Mouse (Mus musculus) neural tube, embryonic 10.5 days (tissue): Measurements from ENCODE around the gene B3galnt1.
A peak's percentile ranks its signal among the peaks of the same experiment; 100 is the strongest.

Experiments
- DNase-seq: peaks from one replicate; pipeline ENCODE4 v3.0.0-alpha.2; 2017; ENCODE audit warnings: low spot score; ENCODE audit errors: extremely low spot score

B3galnt1 gene

DNA sequence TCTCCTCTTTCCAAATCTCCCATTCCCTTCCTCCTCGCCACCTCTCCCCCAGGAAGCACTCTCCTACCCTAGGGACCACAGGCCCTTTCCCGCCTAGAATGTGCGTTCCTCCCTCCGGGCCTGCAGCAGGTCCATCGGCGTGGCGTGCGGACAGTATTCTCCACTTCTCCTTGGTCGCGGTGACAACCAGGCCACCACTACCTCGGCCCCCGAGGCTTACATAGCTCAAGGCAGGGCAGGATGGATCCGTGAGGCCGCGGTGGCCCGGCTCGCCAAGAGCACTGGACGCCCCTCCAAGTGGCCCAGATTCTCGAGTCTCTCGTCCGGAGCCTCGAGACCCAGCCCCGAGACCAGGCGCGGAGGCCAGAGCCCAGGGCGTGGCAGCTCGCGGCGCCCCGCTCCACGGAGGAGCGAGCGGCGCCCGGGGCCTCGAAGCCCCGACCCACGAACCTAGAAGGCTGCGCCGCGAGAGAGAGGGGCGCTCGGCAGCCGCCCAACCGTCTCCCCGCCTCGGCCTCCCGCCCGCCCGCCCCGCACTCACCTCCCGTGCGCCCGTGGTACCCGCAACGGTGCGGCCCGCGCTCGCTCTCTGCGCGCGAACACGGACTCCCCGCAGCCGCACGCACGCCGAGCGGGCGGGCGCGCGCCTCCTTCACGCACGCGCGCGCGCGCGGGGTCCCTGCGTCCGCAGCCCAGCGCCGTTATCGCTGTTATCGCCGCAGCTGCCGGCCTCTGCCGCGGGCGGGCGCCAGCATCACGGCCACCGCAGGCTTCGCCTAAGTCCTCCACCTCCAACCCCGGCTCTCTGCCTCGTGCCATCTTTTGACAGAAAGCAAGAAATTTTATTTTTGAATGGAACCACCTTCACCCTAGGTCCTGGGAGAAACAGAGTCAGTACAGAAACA lies at the start of gene B3galnt1:
TSS of gene B3galnt1 (minus strand) at position 700 of the 905 bp plus-strand sequence.
- DNase-seq, result peak; percentile 74

DNA sequence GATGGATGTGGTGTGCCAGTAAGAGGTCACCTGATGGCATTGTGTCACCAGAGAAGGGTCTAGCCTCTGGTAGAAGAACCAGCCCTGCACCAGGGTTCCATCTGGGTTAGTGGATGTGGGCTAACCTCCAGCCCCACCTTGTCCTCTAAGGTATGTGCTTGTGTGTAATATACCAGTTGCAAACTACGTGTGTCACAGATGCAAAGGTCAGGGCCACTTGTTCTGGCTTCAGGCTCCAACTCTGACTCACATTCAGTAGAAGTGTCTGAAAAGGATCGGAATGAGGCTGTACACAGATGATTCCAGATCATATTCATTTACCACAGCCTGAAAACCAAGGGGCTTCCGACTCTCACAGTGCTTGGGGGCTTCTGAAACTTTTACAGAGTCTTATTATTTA lies 35.8 kb upstream of the B3galnt1 start:
- no peak for DNase-seq

DNA sequence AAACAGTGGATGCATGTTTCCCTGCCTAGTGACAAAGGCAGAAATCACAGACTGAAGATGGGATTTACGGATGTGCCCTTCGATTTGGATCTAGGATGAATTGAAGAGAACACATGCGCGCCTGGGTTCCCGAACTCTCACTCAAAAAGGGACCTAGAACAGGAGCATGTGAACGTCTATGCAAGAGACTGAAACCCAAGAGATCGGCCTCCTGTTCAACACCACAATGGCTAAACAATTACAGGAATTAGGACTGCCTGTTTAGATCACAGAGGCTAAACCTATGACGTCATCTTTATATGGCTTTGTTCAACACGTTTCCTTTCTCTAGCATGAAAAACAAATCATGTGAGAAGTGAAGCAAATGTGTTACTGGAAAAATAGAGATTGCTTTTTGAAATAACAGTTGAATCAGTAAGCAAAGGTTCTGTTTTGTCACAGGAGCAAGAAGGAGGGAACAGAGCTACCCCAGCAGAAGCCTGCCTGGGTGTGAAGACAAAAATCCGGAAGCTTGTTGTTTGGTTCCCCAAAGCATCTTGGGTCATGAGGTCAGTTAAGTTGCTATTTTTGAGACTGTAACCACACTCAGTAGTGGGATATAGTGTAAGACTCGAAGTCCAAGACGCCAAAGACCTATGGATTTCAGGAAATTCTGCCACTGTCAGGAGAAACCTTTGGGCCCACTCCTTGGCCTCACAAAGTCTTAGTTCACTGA lies 35.1 kb upstream of the B3galnt1 start:
- no peak for DNase-seq

DNA sequence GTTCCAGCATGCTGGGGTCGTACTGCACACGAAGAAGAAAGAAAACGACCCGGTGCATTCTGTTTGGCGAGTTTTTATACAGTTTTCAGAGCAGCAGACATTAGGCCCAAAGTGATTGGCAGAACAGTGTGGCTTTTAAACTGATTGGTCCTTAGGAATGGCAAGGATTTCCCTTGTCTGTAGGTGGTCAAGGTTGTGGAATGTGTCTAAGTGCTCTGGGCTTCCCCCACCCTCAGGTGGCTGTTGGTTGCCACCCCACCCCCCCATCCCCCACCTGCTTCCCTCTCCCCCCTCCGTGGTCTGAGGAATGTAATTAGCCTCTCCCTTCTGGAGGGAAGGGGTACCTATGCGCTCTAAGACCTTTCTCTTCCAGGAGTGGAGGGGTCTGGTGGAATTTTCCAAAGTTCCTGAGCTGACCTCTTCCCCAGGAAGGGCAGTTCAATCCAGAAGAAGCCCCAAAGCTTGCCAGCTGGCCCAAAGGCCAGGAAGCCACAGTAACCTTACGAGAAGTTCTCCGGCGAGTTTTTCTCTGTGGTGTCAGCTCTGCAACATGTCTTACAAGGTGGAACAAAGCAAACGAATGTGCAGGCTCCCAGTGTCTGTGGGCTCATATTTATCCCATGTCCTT lies 28.3 kb upstream of the B3galnt1 start:
- DNase-seq, result no peak

DNA sequence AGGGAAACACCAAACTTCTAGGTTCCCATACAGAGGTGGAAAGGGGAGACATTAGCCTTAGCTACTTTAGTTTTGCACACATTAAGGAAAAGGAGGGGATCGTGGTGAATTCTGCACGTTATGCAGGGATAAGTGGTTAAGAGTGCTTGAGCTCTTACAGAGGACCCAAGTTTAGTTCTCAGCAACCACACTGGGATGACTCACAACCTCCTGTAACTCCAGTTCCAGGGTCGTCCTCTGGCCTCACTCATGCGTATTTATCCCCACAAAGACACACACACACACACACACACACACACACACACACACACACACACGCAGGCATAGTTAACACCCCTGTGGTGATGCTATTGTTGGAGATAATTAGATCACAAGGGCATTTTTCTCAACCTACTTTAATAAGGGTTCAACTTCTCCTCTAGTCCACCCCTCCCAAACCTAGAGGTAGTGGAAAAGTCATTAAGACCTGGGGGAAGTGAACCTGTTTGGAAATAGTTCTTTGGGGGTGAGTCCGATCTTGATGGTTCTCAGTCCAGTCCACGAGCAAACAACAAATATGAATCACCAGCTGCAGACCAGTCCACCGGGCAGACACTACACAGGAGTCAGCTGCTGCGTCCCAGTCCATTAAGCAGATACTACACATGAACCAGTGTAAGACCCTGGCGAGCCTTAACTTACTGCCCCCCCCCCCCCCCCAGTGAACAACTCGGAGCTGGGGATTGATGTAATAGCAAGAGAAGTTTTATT lies 27.6 kb upstream of the B3galnt1 start:
- no peak for DNase-seq

DNA sequence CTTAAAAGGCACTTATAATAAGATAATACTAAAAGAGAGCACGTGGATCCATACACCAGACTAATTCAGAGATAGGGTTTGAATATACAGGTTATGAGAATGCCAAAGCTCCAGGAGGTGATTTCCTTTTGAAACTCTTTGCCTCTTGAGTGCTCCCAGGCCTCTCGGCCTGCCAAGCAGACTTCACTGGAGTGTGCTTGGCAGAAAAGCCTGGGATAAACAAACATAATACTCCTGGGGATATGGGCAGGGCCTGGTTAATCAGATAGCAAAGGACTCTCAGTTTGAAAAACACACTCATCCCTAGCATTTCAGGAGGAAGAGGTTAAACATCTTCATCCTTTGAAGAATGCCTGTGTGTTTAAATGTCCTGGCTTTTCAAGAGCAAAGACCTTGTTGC lies 25.4 kb upstream of the B3galnt1 start:
- DNase-seq, result no peak

DNA sequence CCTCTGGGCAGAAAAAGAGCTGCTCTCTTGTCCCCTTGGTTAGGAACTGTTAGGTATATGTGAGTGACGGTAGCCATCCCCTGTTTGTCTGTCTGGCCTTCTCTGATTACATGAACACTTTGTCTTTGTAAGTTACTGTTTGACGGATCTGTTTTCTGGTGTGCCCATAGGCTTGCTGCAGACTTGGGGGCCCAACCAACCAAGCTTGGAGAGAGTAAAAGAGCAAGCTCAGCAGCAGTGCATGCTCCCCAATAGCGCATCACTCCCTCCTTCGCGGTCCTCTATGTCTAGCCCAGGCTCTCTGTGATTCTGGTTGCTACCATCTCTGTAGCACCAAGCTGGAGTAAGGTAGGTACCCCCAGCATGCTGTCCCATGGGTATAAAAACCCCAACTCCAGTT lies 9.1 kb upstream of the B3galnt1 start:
- DNase-seq, result no peak

DNA sequence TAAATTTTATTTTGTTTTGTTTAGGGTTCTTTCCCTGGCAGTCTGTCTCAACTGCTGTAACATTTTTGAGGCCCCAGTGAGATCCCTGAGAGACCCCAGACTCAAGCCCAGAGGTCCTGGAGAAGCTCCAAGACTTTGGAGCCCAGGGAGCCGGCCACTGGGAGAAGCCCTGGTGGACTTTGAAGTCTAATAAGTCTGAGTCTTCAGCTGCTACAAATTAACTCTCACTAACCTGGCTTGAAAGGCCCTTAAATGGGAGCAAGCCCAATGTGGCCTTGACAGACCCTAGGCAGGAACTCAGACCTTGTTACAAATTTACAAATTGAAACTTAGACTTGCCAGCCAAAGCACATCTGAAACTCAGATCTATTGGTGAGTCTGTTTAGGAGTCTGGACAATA lies 8.7 kb upstream of the B3galnt1 start:
- DNase-seq, result no peak

DNA sequence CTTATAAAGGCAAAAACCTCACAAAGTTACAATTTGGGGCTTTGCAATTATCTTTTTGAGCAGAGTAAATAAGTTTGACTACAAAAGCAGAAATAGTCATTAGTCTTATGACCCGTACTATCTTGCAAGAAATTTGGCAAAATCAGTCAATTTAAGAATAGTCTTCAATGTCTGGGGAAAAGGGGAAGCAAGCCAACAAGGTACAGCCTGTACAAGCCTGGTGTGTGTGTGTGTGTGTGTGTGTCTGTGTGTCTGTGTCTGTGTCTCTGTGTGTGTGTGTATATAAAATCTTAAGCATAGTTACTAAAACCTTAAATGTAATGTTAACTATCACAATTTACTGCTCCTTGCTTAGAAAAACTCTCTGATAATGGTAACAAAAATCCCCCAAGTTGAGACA lies 8.2 kb upstream of the B3galnt1 start:
- no peak for DNase-seq

DNA sequence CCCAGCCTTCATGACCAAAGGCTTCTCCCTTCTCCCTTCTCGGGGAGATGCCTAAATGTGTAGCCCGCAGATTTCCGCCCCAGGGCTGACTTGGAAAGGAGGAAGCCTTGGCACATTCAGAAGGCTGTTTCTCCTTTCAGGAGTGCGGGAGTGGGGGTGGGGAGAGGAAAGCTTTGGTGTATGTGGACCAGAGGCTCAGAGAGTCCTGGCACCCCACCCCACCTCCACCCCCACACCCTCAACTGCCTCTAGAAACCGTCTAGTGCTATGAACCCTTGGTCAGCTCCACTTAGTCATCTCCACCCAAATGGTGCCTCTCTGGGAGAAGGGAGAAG lies 373 bp upstream of the B3galnt1 start:
- no peak for DNase-seq

DNA sequence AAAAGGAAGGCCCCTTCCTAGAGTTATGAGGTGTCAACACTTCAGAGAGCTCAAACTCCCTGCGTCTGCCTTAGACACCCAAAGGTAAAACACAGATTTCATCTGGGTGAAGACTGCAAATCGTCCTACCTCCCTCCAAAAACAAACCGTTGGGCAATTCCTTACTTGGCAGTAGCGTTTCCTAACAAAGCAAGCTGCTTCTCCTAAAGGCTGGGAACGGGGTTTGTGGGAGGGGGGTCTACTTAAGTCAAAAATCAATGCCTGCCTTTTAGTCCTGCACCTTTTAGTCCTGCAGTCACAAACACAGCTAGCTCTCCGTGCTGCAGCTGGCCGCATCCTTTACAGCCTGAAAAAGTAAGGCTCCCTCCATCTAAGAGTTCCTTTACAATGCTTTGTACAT lies 944 bp downstream of the B3galnt1 start:
- no peak for DNase-seq

DNA sequence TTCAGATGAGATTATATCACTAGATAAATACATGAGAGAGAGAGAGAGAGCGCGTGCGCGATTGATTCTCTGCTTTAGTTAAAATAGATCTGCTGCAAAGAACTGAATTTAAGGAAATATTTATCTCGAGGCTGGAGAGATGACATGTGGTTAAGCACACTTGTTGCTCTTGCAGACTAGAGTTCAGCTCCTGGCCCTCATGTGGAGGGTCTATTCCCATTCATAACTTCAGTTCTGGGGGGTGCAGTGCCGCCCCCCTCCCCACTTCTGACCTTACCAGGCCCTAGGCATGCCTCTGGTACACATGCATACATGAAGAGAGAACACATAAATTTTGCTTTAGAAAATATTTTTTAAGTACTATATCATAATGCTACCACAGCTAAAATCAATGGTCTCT lies 1.5 kb downstream of the B3galnt1 start:
- DNase-seq, result no peak

DNA sequence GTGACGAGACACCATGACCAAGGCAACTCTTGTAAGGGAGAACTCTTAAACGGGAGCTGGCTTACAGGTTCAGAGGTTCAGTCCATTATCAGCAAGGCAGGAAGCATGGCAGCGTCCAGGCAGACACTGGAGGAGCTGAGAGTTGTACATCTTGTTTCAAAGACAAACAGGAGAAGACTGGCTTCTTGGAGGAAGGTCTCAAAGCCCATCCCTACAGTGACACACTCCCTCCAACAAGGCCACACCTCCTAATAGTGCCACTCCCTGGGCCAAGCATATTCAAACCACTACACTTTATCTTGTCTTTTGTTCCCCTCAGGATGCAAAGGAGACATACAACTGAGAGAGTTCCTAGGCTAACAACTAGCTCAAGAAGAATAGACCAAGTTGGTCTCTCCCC lies 2.6 kb downstream of the B3galnt1 start:
- no peak for DNase-seq

DNA sequence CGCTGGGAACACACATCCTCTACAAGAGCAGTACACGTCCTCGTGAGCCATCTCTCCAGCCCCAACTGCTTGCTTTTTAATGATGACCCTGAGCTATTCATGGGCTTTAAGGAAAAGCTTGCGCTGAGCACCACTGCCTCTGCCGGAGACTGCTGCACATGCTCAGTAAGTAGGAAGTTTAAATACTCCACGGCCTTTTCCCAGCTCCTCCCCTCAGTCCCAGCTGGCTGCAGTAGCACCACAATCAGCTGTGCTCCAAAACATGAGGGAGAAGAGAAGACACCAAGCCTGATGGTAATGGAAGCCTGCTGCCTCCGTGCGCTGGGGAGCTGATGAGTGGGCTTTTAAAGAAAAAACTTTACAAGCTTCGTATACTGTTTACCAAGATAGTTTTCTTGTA lies 4.7 kb downstream of the B3galnt1 start:
- no peak for DNase-seq

DNA sequence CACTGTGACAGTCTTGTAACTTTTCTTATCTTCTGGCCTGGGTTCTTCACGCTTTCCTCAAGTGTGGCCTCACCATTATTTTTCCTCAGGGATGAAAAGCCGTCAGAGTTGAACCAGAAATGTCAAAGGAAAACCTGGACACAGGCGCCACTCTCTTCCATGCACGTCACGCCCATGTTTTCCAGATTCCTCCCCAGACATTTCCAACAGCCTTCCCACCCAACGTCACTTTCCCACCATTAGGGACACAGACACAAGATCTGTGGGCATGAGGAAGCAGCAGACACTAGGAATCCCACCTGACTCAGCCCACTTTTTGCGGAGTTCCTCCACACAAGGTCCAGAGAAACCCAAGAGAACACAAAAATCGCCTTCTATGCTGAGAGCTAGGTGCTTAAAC lies 5.3 kb downstream of the B3galnt1 start:
- DNase-seq, result no peak

DNA sequence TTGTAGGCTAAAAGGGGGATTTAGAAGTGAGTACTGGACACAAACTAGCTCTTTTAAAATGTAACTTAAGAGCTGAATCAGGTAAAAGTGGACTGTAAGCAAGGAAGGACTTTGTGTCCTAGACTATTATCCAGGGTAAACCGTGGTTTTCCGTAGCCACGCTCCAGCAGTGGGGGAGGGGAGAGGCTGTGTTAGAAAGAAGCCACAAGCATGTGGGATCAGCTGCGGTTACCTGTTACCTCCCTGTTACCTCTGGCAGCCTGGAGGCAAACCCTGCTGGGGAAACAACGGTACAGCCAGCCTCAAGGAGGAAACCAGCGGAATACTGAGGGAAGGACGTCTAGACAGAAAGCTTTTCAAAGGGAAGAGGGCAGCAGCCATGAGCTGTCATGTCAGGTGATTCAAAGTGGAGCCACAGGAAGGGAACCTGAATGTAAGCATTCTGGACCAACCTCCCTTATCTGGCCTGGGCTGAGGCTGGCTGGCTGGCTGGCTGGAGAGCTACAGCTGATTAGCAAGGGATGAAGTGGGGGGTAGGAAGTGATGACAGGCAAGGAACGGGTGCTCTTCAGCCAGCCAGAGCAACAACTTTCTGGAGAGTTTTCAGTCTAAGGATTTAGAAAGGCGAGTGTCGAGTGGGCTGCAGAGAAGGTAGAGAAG lies 10.5 kb downstream of the B3galnt1 start:
- no peak for DNase-seq

DNA sequence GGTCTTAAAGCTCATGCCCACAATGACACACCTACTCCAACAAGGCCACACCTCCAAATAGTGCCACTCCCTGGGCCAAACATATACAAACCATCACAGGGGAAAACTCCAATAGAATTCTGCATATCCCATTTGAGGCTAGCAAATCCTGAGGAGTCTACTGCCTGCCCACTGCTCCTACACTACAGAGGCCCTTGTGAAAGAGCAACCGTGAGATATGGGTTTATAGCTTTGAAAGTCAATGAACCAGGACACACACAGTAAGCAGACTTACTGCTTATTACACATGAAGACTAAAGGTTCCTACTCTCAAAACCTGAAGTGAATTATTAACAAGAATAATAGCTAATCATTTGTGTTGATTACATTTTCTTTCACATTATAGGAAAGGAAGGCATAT lies 15.0 kb downstream of the B3galnt1 start:
- no peak for DNase-seq

DNA sequence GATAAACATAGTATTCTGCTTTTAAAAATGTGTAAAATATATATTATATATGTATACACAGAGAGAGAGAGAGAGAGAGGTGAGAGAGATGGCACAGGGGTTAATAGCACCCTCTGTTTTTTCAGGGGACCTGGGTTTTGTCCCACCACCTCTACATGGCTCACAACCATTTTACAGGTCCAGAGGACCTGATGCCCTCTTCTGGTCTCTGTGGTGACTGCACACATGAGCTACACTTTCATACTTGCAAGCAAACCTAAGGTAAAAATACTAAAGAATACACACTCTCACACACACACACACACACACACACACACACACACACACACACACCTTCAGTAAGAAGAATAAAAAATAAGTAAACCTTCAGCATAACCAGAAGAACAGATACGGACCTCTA lies 20.0 kb downstream of the B3galnt1 start:
- no peak for DNase-seq

DNA sequence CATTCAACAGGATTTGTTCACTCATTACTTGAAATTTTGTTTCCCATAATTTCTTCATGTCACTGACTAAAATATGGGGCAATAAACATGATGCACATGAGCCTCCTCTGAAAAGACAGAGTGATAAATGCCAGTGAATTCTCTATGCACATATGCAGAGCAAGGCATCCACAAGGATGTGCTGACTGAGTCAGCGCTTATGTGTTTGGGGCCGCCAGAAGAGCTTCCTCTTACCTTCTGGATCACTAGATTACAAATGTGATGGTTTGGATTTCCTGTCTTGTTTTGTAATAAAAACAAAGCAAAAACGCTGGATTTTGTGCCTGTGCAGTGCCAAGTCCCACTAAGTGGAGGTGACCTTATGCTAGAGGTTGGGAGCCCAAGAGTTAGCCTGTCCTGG lies 22.0 kb downstream of the B3galnt1 start:
- no peak for DNase-seq

DNA sequence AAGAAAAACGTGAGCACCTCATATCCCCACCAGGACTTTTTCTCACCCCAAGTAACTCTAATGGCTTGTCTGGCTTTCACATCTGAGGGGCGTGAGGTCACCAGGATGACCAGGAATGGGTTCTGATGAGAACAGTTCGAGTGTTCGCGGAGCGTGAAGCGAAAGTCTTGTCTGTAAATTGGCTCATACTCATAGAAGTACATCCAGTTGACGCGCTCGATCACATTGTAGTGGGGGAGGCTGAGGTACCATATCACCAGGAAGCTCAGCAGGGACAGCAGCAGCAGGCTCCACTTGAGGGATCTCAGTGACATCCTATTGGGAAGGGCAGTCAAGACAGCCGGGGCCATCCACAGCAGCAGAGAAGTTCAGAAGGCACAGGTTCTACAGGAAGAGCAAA lies 23.2 kb downstream of the B3galnt1 start:
- no peak for DNase-seq

DNA sequence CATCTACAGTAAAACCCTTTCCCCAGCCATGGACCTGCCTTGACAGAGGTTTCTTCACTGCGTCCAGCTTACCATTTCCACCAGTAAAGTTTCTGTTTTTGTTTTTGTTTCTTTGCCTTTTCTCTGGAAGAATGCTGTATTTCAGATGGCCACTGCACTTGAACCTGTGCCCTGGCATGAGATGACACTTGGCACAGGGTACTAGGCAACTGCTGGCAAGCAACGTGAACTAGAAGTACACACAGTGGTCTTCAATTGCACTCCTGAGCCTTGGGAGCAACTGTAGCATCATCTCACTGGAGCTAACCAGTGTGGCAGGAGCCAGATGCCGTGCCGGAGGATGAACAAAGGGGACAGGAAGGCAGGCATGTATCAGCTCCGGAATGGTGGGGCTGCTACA lies 26.2 kb downstream of the B3galnt1 start:
- DNase-seq, result no peak
